Mouse (Mus musculus): ENCODE measurements at regions not wholly inside any gene's neighbourhood (a gene's known extent, or its start where the extent isn't known, plus 50 kb on each side); places are given as distances from the start of the nearest gene placed in this dataset.

DNA sequence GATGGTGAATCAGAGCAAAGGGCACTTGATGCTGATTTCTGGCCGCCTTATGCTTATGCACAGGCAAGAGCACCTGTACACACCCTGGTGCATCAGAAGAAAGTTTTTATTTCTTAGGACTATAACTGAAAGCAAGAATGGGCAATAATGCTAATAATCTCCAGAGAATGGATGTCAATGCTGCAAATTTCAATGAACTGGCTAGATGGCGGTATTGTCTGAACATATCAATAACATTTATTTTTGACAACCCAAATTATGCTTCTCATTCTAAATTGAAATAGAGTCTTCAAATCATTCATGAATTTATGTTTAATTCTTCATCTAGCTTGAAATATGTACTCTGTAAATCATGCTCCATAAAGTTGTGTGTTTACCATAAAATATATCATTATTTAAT, 399.0 kb downstream of the Flrt2 start:
- no peak overlapping the region for H3K27ac ChIP-seq (ENCODE audit: low read depth, low read length)
- DNase-seq (ENCODE audit: low spot score, missing footprints) (no peak), ATAC-seq (ENCODE audit: low FRiP score) (no peak)
- WGBS, result 96% methylated on average over 2 of the region's 2 CpGs
- no peaks in the 10 kb centered on the region for H3K4me1 ChIP-seq (ENCODE audit: control insufficient read depth, insufficient read depth, low read length)
- no peaks in the 10 kb centered on the region for H3K36me3 ChIP-seq (ENCODE audit: control insufficient read depth, insufficient read depth, low read length)
- no peak overlapping the region for H3K9ac ChIP-seq (ENCODE audit: low read length)
- no peak overlapping the region for H3K4me2 ChIP-seq
- no peaks in the 10 kb centered on the region for H3K9me3 ChIP-seq (ENCODE audit: control insufficient read depth, low read length)
- H3K27me3 ChIP-seq (ENCODE audit: control insufficient read depth, insufficient read depth, low read length), result no peaks in the 10 kb centered on the region
- H3K4me3 ChIP-seq (ENCODE audit: low read depth, low read length), result no peak overlapping the region

DNA sequence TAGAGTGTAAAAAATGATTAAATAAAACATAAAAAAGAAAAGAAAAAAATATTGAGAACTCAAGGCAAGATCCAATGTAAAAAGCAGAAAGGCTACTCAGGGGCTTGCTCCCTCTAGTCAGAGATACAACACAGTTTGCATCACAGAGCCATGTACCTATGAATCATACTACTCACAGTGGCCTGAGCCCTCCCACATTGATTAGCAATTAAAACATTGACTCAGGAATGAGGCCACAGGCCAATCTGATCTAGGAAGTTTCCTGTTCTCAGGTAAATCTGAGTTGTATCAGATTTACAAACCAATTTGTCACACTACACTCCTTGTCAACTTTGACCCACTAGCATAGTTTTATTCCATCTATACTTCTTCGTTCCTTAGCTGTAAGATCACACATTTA, 414.2 kb downstream of the Flrt2 start:
- no peaks in the 10 kb centered on the region for H3K4me1 ChIP-seq (ENCODE audit: control insufficient read depth, insufficient read depth, low read length)
- no peaks in the 10 kb centered on the region for H3K27me3 ChIP-seq (ENCODE audit: control insufficient read depth, insufficient read depth, low read length)
- 88% methylated on average over 1 of the region's 1 CpGs for WGBS
- no peak overlapping the region for H3K4me2 ChIP-seq
- no peak for ATAC-seq (ENCODE audit: low FRiP score)
- no peaks in the 10 kb centered on the region for H3K36me3 ChIP-seq (ENCODE audit: control insufficient read depth, insufficient read depth, low read length)
- no peak overlapping the region for H3K4me3 ChIP-seq (ENCODE audit: low read depth, low read length)
- no peak for DNase-seq (ENCODE audit: low spot score, missing footprints)
- H3K27ac ChIP-seq (ENCODE audit: low read depth, low read length), result no peak overlapping the region
- H3K9ac ChIP-seq (ENCODE audit: low read length), result no peak overlapping the region
- no peaks in the 10 kb centered on the region for H3K9me3 ChIP-seq (ENCODE audit: control insufficient read depth, low read length)

DNA sequence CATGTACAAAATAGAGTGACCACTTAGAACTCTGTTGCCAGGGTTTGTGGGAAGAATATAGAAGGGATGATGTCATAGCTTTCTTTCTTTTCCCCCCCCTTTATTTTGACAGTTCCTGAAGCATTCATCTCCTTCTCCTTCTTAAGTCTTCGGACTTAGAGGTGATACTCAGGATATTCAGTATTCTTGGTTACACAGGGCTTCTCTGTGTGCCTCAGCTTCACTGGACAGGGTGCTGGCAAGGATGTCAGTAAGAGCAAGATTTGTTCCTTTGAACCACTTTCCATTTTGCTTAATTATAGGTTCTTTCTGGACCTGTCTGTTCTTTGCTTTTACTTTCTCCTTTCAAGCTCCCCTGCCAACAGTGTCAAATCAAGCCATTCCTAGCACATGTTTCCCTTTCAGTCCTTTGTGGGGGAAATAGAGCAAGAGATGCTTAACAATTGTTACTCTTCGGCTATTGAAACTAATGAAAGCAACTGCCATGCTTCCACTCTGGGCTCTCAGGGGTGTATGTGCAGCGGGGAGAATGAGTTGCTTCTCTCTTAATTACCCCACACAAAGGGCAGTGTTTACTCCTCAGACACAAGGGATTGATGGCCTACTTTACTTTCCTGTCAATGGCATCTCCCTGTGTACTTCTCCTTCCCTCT, 422.8 kb downstream of the Flrt2 start:
- H3K36me3 ChIP-seq (ENCODE audit: control insufficient read depth, insufficient read depth, low read length), result no peaks in the 10 kb centered on the region
- WGBS, result 34% methylated on average over 3 of the region's 3 CpGs
- H3K4me3 ChIP-seq (ENCODE audit: low read depth, low read length), result no peak overlapping the region
- no peak overlapping the region for H3K9ac ChIP-seq (ENCODE audit: low read length)
- H3K4me2 ChIP-seq, result no peak overlapping the region
- no peaks in the 10 kb centered on the region for H3K9me3 ChIP-seq (ENCODE audit: control insufficient read depth, low read length)
- ATAC-seq (ENCODE audit: low FRiP score) (no peak), DNase-seq (ENCODE audit: low spot score, missing footprints) (no peak)
- H3K4me1 ChIP-seq (ENCODE audit: control insufficient read depth, insufficient read depth, low read length), result no peaks in the 10 kb centered on the region
- H3K27me3 ChIP-seq (ENCODE audit: control insufficient read depth, insufficient read depth, low read length), result no peaks in the 10 kb centered on the region
- no peak overlapping the region for H3K27ac ChIP-seq (ENCODE audit: low read depth, low read length)

DNA sequence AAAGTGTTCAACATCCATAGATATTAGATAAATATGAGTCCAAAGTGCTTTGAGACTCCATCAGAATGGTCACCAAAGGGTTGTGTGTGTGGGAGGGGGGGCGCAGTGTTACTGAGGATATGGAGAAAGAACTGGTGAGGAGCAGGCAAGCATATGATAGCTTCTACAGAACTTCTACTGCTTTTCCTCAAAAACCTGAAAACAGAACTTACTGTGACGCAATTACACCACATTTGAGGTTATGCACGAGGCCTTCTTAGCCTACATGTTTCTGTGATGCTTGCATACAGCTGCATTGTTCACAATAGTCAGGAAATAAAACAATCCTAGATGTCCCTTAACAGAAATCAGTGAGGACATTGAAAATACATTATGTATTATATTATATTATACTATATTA, 425.5 kb downstream of the Flrt2 start:
- Histone ChIP-seq H3K36me3 (ENCODE audit: control insufficient read depth, insufficient read depth, low read length) (no peaks in the 10 kb centered on the region), H3K9me3 (ENCODE audit: control insufficient read depth, low read length) (no peaks in the 10 kb centered on the region), H3K4me2 (no peak overlapping the region), H3K27ac (ENCODE audit: low read depth, low read length) (no peak overlapping the region), H3K4me1 (ENCODE audit: control insufficient read depth, insufficient read depth, low read length) (no peaks in the 10 kb centered on the region), H3K27me3 (ENCODE audit: control insufficient read depth, insufficient read depth, low read length) (no peaks in the 10 kb centered on the region), H3K4me3 (ENCODE audit: low read depth, low read length) (no peak overlapping the region), H3K9ac (ENCODE audit: low read length) (no peak overlapping the region)
- WGBS, result 86% methylated on average over 3 of the region's 3 CpGs
- ATAC-seq (ENCODE audit: low FRiP score) (no peak), DNase-seq (ENCODE audit: low spot score, missing footprints) (no peak)

DNA sequence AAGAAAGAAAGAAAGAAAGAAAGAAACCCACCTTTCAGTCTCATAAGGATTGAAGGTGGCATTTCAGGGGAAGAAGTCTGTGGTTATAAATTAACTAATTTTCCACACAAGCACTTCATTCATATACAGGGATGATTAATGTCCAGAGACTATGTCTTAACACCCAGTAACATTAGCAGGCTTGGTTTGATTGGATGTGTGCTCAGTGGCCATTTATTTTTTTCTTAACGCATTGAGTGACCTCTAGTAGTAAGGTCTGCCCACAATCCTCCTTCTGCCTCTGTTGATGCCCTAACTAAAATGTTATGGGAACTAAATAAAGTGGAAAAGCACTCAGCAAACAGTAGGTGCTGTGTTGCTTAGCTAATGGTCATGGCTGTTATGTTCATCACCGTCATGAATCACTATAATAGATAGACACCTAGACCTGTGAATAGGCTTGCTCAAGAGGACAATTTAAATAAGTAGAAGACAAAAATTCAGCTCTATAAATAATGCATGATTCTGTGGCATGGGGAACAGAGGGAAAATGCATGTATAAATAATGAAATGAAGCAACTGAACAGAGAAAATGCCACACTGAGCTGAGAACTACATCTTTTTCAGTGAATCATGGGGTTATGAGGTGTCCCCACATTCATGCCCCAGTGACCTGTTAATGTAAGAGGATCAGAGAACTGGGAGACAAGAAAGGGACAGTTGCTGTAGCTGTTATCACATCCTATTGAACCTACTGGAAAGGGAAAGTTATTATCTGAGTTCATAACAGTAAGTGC, 432.3 kb downstream of the Flrt2 start:
- no peak overlapping the region for H3K9ac ChIP-seq (ENCODE audit: low read length)
- WGBS, result 65% methylated on average over 2 of the region's 2 CpGs
- no peaks in the 10 kb centered on the region for H3K27me3 ChIP-seq (ENCODE audit: control insufficient read depth, insufficient read depth, low read length)
- H3K4me3 ChIP-seq (ENCODE audit: low read depth, low read length), result no peak overlapping the region
- H3K4me2 ChIP-seq, result no peak overlapping the region
- H3K27ac ChIP-seq (ENCODE audit: low read depth, low read length), result no peak overlapping the region
- H3K9me3 ChIP-seq (ENCODE audit: control insufficient read depth, low read length), result no peaks in the 10 kb centered on the region
- peak; percentile 75 for ATAC-seq (ENCODE audit: low FRiP score)
- DNase-seq (ENCODE audit: low spot score, missing footprints), result no peak
- no peaks in the 10 kb centered on the region for H3K4me1 ChIP-seq (ENCODE audit: control insufficient read depth, insufficient read depth, low read length)
- H3K36me3 ChIP-seq (ENCODE audit: control insufficient read depth, insufficient read depth, low read length), result no peaks in the 10 kb centered on the region

DNA sequence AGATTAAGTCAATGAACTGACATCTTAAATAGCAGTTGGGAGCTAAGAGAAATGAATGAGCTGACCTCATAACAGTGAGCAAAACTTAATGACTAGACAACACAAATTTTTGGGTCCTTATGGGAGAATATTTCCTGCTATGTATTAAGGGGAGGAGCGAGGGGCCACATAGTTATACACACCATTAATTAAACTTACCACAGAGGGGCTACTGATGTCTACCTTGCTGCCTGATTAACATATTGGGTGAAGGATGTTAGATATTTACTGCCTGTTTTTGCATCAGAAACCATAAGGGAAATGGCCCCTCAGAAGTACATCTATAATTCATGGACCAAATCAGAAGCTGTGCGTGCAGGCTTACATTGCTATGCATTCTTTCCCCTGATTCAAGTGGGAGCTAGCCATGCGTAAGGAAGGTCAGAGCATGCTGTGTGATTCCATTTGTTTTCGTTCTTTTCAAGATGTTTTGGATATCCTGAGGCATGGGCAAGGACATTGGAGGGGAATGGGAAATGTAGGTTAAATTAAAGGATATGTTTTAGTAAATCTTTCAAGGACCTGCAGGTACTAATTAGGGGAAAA, 437.9 kb downstream of the Flrt2 start:
- no peaks in the 10 kb centered on the region for H3K9me3 ChIP-seq (ENCODE audit: control insufficient read depth, low read length)
- peaks cover 3% of the 10 kb centered on the region; the same call in 1 of the 2 replicates for H3K4me1 ChIP-seq (ENCODE audit: control insufficient read depth, insufficient read depth, low read length)
- H3K27ac ChIP-seq (ENCODE audit: low read depth, low read length), result no peak overlapping the region
- H3K27me3 ChIP-seq (ENCODE audit: control insufficient read depth, insufficient read depth, low read length), result no peaks in the 10 kb centered on the region
- ATAC-seq (ENCODE audit: low FRiP score) (peak; percentile 80), DNase-seq (ENCODE audit: low spot score, missing footprints) (no peak)
- no peak overlapping the region for H3K4me2 ChIP-seq
- 34% methylated on average over 4 of the region's 4 CpGs for WGBS
- H3K9ac ChIP-seq (ENCODE audit: low read length), result no peak overlapping the region
- H3K4me3 ChIP-seq (ENCODE audit: low read depth, low read length), result no peak overlapping the region
- H3K36me3 ChIP-seq (ENCODE audit: control insufficient read depth, insufficient read depth, low read length), result no peaks in the 10 kb centered on the region

DNA sequence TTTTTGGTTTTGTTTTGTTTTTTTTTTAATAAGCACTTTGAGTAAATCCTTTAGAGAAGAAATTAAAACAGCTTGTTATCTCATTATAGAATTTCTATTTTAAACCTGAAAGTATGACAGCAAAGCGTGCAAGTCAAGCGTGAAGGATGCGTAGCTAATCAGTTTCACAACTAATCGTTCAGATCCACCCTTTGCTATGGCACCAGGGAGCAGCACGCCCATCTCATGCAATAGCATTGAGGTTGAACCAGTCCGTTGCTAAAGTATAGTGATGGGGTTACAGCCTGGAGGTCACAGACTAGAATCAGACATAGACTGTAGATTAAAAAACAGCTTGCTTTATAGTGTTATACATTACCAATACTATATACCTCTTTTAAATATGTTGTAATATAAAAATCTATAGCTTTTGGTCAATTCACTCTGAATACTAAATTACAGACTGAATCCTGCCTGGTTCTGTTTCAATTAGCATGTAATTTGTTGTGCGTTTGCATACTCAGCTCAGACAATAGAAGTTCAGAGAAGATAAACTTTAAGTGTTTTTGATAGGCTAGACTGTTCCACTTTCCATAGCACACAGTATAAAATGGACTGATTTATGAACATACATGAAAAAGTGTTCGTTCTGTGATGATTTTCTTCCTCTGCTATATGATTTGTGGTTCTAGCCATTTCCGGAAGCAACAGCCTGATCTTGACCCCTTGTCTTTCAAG, 438.9 kb downstream of the Flrt2 start:
- H3K27ac ChIP-seq (ENCODE audit: low read depth, low read length), result no peak overlapping the region
- peaks cover 3% of the 10 kb centered on the region; the same call in 1 of the 2 replicates for H3K4me1 ChIP-seq (ENCODE audit: control insufficient read depth, insufficient read depth, low read length)
- H3K36me3 ChIP-seq (ENCODE audit: control insufficient read depth, insufficient read depth, low read length), result no peaks in the 10 kb centered on the region
- peak; percentile 90 for ATAC-seq (ENCODE audit: low FRiP score)
- DNase-seq (ENCODE audit: low spot score, missing footprints), result no peak
- WGBS, result 51% methylated on average over 9 of the region's 9 CpGs
- H3K4me2 ChIP-seq, result no peak overlapping the region
- H3K9ac ChIP-seq (ENCODE audit: low read length), result no peak overlapping the region
- H3K4me3 ChIP-seq (ENCODE audit: low read depth, low read length), result no peak overlapping the region
- no peaks in the 10 kb centered on the region for H3K9me3 ChIP-seq (ENCODE audit: control insufficient read depth, low read length)
- no peaks in the 10 kb centered on the region for H3K27me3 ChIP-seq (ENCODE audit: control insufficient read depth, insufficient read depth, low read length)

DNA sequence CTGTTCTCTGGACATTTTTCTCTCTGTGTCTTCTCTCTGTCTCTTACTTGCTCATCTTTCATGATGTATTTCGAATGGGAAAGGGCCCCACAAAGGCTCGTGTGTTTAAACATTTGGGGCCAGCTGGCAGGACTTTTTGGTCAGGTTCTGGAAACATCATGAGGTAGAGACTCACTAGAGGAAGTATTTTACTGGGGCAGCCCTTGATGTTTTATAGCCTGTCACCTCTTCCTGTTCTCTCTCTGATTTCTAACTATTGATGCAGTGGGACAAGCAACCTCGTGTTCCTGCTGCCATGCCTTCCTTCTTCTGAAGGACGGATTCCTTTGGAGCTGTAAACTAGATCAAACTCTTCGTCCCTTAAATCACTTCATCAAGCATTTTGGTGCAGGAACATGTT, 442.1 kb downstream of the Flrt2 start:
- Histone ChIP-seq H3K9me3 (ENCODE audit: control insufficient read depth, low read length) (no peaks in the 10 kb centered on the region), H3K9ac (ENCODE audit: low read length) (no peak overlapping the region), H3K4me2 (no peak overlapping the region), H3K4me3 (ENCODE audit: low read depth, low read length) (no peak overlapping the region), H3K36me3 (ENCODE audit: control insufficient read depth, insufficient read depth, low read length) (no peaks in the 10 kb centered on the region), H3K4me1 (ENCODE audit: control insufficient read depth, insufficient read depth, low read length) (peaks cover 3% of the 10 kb centered on the region; the same call in 1 of the 2 replicates), H3K27ac (ENCODE audit: low read depth, low read length) (no peak overlapping the region), H3K27me3 (ENCODE audit: control insufficient read depth, insufficient read depth, low read length) (no peaks in the 10 kb centered on the region)
- 79% methylated on average over 5 of the region's 5 CpGs for WGBS
- DNase-seq (ENCODE audit: low spot score, missing footprints) (no peak), ATAC-seq (ENCODE audit: low FRiP score) (no peak)

DNA sequence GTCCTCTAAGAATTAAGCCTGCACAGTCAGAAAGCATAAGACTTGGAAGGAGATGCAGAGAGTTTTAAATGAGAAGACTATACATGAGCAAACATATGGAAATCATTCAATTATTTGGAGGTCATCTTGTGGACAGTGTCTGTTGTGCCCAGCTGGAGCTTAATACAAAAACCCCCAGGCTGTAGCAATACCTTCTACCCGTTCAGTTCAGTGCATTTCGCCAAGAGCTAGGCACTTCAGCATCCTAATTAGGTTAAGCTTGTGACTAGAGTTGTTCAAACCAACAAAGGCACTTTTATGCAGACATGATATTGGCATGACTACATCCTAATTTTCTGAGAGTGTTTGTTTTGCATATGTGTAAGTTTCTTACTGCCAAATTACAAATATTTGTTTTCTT, 449.7 kb downstream of the Flrt2 start:
- no peaks in the 10 kb centered on the region for H3K27me3 ChIP-seq (ENCODE audit: control insufficient read depth, insufficient read depth, low read length)
- H3K36me3 ChIP-seq (ENCODE audit: control insufficient read depth, insufficient read depth, low read length), result no peaks in the 10 kb centered on the region
- ATAC-seq (ENCODE audit: low FRiP score), result no peak
- no peak for DNase-seq (ENCODE audit: low spot score, missing footprints)
- H3K27ac ChIP-seq (ENCODE audit: low read depth, low read length), result no peak overlapping the region
- H3K9ac ChIP-seq (ENCODE audit: low read length), result no peak overlapping the region
- H3K4me3 ChIP-seq (ENCODE audit: low read depth, low read length), result no peak overlapping the region
- no peak overlapping the region for H3K4me2 ChIP-seq
- 68% methylated on average over 2 of the region's 2 CpGs for WGBS
- H3K9me3 ChIP-seq (ENCODE audit: control insufficient read depth, low read length), result no peaks in the 10 kb centered on the region
- no peaks in the 10 kb centered on the region for H3K4me1 ChIP-seq (ENCODE audit: control insufficient read depth, insufficient read depth, low read length)
